Mouse (Mus musculus) NIH3T3 (cell line): ENCODE measurements around the gene Kcp.

ENCODE experiments used
- DNase-seq: peaks from one replicate; pipeline ENCODE4 v3.0.0-alpha.2; 2012; ENCODE audit warnings: low read depth

The Kcp gene

GRCm38 (mm10) chr6:29463388-29463787 lies 44.4 kb downstream of the Kcp start:
- DNase-seq, result no peak

- peak; percentile 24 for DNase-seq
Measured at GRCm38 (mm10) chr6:29461502-29461901, 46.2 kb downstream of the Kcp start.

- no peak for DNase-seq
Measured at GRCm38 (mm10) chr6:29450667-29451066, 57.1 kb downstream of the Kcp start.

- peak; percentile 38 for DNase-seq
Measured at GRCm38 (mm10) chr6:29449858-29450257, 57.9 kb downstream of the Kcp start.

- peak; percentile 43 for DNase-seq
Measured at GRCm38 (mm10) chr6:29445354-29445753, 62.4 kb downstream of the Kcp start.

GRCm38 (mm10) chr6:29444773-29445172 lies 63.0 kb downstream of the Kcp start:
- peak; percentile 79 for DNase-seq

GRCm38 (mm10) chr6:29439789-29440188 lies 68.0 kb downstream of the Kcp start:
- DNase-seq, result no peak

GRCm38 (mm10) chr6:29439251-29439650 lies 68.5 kb downstream of the Kcp start:
- peak; percentile 75 for DNase-seq

- DNase-seq, result peak; percentile 96
Measured at GRCm38 (mm10) chr6:29436461-29436934, 71.3 kb downstream of the Kcp start.

- DNase-seq, result peak; percentile 69
Measured at GRCm38 (mm10) chr6:29435940-29436451, 71.8 kb downstream of the Kcp start.

- DNase-seq, result peak; percentile 89
Measured at GRCm38 (mm10) chr6:29434911-29435691, 72.7 kb downstream of the Kcp start.

GRCm38 (mm10) chr6:29433804-29434795 lies 73.7 kb downstream of the Kcp start:
- DNase-seq, result peak; percentile 71

- peak; percentile 88 for DNase-seq
Measured at GRCm38 (mm10) chr6:29433038-29433803, 74.5 kb downstream of the Kcp start, which contains the start of gene Flnc. TSS of gene Flnc (plus strand) at chr6:29433256.

- no peak for DNase-seq
Measured at GRCm38 (mm10) chr6:29432676-29433037, 75.1 kb downstream of the Kcp start.

GRCm38 (mm10) chr6:29432156-29432555 lies 75.6 kb downstream of the Kcp start:
- peak; percentile 65 for DNase-seq

- peak; percentile 65 for DNase-seq
Measured at GRCm38 (mm10) chr6:29431473-29431872, 76.3 kb downstream of the Kcp start.

GRCm38 (mm10) chr6:29430681-29431420 lies 76.9 kb downstream of the Kcp start:
- peak; percentile 91 for DNase-seq

- peak; percentile 39 for DNase-seq
Measured at GRCm38 (mm10) chr6:29428171-29428570, 79.6 kb downstream of the Kcp start.

GRCm38 (mm10) chr6:29426331-29426730 lies 81.4 kb downstream of the Kcp start:
- DNase-seq, result no peak

GRCm38 (mm10) chr6:29425118-29425517 lies 82.6 kb downstream of the Kcp start:
- DNase-seq, result no peak
